Mouse (Mus musculus) mesoderm, embryonic 11.5 days (tissue): Measurements from ENCODE around the gene 4930438A08Rik.
"Not testable (repeated sequence)": the region's sequence is repeated elsewhere in the genome, so short reads cannot be mapped to it uniquely, and the experiment has no call there.

Experiments used
- DNase-seq: peaks from one replicate; pipeline ENCODE4 v3.0.0-alpha.2; 2012; ENCODE audit warnings: low read depth, low spot score

Gene 4930438A08Rik

DNA sequence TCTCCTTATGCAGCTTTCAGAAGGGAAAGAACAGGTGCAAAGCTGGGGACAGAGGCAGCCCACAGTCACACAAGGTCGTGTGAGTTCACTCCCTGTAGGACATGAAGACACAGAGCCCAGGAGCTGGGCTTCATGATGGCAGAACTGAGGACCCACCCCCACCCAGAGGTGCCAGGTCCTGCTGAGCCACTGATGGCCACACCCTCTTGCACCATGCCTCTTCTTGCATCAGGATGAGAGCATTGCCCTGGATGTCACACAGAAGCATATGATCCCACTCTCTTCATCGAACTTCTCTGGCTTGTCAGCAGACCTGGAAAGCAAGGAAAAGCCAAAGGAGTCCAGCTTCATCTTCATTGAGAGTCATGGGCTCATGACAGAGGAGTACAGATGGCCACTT lies at the start of gene 4930438A08Rik:
Gene 4930438A08Rik, plus strand, starts transcription at position 228 of the 400 bp plus-strand sequence.
- no peak for DNase-seq

DNA sequence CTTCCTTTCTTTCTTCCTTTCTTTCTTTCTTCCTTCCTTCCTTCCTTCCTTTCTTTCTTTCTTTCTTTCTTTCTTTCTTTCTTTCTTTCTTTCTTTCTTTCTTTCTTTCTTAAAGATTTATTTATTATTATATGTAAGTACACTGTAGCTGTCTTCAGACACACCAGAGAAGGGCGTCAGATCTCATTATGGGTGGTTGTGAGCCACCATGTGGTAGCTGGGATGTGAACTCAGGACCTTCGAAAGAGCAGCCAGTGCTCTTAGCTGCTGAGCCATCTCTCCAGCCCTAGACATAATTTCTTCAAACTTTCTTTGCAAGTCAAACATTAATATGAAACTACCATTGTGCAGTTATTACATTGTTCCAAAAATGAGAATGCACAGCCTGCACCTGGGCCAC lies 49.7 kb upstream of the 4930438A08Rik start:
- not testable (repeated sequence) for DNase-seq

DNA sequence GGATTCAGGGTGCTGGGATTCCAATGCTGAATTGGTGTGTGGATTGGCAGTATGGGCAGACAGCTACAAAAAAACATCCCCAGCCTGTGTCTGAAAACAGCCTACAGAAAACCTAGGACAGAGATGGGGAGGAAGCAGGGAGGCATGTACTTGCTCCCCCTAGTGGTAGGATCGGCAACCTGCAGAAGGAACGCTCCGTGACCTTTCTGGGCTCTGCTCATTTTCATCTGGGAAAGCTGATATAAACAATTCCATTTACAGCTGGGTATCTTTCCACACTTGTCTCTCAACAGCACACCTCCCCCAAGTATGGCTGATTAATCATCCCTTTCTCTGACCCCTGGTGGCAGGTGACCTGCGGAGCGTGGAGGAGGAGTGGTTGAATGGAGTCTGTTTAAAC lies 48.9 kb upstream of the 4930438A08Rik start:
- DNase-seq, result peak; percentile 85

DNA sequence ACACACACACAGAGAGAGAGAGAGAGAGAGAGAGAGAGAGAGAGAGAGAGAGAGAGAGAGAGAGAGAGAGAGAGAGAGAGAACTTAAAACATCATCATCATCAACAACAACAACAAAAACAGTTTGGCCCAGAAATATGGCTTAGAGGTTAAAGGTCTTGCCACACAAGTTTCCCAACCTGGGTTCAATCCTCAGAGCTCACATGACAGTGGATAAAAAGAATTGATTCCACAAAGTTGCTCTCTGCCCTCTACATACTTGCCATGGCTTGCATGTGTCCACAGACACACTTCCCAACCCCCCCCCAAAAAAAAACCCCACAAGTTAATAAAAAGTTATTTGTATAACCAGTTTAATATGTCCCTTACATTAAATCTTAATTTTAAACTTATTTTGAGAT lies 48.2 kb upstream of the 4930438A08Rik start:
- DNase-seq, result no peak

DNA sequence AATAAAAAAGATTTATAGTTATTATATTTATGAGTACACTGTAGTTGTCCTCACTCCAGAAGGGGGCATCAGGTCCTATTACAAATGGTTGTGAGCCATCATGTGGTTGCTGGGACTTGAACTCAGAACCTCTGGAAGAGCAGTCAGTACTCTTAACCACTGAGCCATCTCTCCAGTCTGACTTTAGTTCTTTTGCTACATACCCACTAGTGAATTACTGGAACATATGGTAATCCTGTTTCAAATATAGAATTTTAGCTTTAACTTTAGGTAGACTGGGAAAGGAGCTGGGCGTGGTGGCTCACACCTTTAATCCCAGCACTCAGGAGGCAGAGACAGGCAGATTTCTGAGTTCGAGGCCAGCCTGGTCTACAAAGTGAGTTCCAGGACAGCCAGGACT lies 46.6 kb upstream of the 4930438A08Rik start:
- DNase-seq, result not testable (repeated sequence)

DNA sequence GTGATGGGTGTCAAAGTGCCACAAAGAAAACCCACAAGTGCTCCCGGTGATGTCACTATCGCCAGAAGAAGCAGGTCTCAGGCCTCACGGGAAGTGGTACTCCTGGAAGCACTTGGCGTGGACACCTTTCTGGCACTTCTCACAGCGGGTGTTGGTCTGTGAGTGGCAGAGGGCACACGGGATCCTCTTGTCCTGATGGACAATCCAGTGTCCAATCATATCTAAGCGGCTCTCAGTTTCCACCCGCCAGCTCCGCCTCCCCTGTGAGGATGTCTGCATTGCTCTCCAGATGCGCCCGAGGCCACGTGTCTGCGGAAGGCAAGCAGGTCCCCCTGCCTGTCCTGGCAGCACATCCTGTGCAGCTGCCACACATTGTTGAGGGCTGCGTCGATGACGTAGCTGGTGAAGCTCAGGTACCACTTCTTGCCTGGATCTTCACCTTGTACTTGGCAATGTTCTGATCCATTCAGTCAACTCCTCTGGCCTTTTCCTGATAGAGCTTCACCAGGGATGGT lies 44.1 kb upstream of the 4930438A08Rik start:
- no peak for DNase-seq

DNA sequence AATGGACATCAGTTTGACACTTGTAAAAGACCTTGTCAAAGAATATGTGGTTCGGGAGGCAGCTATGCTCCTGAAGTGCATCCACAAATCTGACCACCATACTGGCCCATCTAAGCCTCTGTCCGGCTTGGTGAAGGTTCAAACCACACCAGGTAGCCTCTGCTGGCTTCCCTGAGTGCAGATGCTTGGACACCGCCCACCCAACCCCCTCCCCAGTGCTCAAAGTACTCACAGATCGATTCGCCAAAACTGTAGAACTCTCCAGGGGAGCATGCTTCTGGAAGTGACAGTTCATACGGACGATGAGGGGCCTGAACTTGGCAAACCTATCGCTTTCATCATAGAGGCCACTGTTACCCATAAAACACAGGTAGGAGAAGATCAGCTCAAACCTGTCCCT lies 43.4 kb upstream of the 4930438A08Rik start:
- no peak for DNase-seq

DNA sequence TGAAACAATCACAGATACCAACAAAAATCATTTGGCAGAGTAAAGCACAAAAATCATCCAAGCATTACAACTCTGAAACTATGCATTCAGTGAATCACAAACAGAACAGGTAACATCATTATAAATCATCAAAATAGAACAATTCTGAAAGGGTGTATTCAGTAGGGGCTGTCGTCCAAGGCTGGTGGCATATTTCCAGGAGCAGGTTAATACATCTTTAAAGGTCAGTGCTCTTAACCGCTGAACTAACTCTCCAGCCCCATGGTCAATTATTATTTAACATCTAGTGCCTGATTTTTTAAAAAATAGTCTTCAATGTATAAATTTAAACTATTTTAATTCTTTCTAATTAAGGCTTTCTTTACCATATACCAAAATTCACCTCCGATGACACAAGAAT lies 40.0 kb upstream of the 4930438A08Rik start:
- DNase-seq, result not testable (repeated sequence)

DNA sequence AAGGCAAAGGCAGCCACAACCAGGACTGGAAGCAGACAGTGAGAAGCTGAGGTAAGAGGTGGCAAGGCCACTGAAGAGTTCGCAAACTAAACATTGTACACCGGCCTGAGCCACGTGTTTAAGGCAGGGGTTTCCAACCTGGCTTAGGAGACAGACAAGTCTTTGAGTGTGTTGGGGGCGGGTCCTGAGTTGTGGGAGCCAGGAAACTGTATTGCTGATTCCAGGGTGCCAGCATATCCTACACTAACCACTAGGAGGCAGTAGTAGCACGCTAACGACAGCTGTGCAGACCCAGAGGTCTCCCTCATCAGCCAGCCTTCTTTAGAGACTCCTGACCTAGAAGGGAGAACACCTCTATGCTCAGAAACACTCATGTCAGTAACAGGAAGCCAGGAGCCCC lies 39.4 kb upstream of the 4930438A08Rik start:
- DNase-seq, result peak; percentile 56

DNA sequence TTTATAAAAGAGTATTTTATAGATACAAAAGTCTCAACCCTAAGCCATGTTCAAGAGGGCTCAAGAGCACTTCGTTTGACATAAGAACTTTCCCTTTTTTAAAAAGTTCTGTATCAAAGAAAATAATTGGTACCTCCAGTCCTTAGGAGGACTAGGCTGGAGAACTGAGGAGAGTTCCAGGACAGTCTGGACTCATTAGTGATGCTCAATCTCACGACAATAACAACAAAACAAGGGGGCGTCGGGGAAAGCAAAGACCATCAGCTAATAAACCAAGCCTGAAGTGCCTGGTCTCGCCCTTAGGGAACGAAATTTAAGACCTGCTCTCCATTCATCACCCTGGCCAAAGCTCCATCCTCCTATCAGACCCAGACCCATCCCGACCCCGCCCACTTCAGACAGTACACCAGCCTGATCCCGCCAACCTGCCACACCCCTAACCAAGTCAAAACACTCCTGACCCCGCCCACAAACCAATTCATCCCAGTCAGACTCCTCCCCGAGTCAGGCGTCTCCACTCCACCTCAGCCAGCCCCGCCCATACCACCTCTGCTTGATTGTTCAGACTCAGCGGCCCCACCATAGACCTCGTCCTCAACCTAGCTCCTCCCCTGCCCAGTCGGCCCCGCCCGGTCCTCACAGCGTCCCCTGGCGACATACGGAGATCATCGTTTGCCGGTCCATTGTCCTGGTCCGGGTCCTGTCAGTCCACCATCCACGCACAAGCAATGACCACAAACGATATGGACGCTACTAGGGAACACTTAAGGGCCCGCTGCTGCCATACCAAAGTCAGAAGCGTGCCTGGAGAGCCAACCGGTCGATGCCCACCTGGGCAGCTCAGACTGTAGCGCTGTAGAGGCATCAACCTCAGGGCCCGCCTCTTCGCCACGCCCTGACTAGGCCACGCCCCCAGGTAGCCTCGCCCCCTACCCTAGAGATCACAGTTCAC lies 35.5 kb upstream of the 4930438A08Rik start:
- DNase-seq, result peak; percentile 69

DNA sequence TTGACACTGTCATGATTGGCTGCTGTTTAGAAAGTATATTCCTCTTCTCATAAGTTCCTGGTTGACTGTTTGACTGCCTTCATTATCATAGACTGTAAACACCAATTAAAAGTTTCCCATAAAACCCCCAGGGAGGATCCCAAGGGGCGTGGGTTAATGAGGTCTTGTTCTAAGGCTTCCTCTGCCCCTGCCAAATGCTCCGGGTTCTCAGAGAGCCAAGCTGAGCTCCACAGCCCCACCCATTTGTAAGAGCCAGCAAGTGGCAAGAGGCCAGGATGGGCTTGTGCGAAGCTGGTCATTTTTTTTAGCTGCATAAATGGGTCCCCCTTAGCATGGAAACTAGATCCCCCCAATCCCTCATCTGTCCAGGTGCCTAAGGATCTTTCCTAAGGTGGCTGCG lies 27.3 kb upstream of the 4930438A08Rik start:
- peak; percentile 4 for DNase-seq

DNA sequence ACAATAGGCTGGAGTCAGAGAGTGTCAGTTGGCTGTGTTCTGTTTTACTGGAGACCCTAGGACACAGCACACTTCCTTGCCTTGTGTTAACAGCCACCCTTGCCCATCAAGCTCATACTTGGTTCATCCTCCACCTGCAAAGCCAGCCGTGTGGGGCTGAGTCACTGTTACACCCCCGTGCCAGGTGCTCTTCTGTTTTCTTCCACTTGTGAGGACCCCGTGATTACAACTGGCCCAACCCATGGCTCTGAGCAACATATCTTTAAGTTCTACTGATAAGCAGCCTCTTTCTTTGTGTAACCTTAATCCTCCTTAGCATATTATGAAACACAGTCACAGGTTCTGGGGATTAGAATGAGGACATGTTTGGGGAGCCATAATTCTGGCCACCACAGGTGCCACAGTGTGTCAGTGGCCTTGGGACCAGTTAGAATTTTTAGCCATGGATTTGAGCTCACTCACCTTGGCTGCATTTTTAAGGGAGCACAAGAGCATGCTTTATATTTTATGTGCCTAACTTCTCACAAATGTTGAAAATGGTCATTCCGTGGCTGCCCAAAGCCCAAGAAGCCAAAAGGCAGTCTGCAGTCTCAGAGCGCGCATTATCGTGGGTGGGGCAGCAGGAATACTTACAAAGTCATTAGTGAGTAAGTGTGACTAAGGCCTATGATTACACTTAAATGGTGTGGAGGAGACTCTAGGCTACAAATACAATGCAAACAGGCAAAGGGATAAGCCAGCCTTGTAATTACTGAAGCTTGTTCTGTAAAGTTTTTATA lies 25.2 kb upstream of the 4930438A08Rik start:
- no peak for DNase-seq

DNA sequence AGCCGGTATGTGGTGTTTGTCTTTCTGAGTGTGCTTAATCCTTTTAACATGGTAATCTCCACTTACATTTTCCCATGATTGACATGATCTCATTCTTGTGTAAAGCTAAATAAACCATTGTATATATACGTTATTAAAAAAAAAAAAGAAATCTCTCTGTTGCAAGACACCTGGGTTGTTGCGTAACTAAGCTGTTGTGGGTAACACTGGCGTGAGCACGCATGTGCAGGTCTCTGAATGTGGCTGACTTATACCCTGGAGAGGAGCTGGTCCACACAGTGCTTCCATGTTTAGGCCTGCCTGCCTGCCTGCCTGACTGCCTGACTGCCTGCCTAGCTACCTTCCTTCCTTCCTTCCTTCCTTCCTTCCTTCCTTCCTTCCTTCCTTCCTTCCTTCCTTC lies 24.0 kb upstream of the 4930438A08Rik start:
- no peak for DNase-seq

DNA sequence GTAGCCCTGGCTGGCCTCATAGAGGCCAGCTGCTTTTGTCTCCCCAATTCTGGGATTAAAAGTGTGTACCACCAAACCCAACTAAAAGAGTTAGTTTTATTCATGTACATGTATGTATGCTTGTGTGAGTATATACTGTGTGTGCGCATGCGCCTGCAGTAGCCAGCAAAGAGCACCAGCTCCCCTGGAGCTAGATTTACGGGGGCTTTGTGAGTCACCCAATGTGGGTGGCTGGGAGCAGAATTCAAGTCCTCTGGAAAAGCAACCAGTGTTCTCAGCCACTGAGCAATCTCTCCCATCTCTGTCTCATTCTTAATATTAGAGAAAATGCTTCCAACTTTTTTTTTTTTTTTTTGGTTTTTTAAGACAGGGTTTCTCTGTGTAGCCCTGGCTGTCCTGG lies 20.2 kb upstream of the 4930438A08Rik start:
- no peak for DNase-seq

DNA sequence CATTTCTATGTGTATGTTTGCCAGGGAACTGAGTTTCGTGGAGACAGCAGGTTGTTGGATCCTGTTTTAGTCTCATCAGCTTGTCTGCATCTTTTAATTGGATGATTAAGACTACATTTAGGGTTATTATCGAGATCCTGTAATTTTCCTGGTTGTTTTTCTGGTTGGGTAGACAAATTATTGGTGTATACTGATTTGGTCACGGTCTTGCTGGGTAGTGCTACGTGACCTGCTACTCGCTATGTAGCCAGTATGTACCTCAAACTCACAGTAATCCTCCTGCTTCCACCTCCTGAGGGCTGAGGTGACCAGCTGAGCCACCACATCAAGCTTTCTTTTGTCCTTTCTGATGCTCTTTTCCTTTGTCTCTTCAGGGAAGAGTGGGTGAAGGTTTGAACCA lies 16.8 kb upstream of the 4930438A08Rik start:
- DNase-seq, result no peak

DNA sequence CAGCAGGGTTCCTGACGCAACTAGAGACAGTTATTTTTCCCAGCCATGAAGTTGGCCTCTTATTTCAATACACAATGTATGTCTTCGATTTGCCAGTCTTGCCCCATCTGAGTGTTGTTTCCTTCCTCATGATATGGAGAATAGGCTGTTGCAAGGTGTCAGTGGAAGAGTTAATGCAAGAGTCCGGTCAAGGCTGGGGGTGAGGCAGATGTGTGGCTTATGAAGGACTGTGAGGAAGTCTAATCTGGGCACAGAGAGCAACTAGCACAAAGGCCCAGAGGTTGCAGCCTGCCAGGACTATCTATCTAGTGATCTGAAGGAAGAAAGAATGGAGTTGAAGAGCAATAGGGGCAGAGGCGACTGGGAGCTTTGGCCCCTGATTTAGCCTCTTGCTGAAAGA lies 14.4 kb upstream of the 4930438A08Rik start:
- no peak for DNase-seq

DNA sequence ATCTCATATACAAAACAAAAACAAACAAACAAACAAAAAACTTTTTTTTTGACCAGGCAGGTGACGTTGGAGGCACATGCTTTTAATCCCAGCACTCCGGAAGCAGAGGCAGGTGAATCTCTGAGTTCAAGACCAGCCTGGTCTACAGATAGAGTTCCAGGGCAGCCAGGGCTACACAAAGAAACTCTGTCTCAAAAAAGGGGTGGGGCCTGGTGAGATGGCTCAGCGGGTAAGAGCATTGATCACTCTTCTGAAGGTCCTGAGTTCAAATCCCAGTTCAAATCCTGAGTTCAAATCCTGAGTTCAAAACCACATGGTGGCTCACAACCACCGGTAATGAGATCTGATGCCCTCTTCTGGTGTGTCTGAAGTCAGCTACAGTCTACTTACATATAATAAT lies 12.8 kb upstream of the 4930438A08Rik start:
- DNase-seq, result no peak

DNA sequence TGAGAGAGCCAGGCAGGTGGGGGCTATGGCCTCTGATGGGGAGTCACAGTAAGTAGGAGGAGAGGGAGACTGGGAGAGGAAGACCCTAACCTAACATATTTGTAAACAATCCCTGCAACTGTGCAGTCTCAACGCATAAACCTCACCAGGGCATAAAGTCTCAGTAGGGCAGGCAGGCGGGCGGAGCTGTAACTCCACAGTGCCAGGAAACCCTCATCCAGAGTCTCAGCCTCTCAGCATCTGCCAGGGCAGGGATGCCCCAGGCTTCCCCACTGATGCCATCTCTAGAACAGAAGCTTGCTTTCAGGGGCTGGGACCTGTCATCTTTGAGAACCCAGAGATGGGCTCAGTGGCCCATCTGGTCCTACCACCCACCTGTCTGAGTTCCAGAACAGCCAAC lies 12.3 kb upstream of the 4930438A08Rik start:
- DNase-seq, result no peak

DNA sequence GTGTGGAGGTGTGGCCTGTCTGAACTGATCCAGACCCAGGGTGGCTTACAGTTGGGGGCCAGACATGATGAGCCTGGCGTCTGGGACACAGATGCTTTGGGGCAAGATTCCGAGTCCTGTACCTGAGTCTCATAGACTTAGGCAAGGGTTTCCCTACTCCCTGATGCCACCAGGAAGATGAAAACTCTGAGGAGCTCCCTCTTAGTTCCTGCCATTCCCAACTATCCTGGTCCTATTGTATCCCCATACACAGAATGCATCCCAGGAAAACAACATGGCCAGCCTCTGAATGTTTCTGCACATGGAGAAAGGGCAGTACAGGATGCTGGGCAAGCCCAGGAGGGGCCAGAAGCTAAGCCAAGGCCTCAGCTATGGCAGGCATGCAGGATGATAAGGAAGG lies 11.1 kb upstream of the 4930438A08Rik start:
- no peak for DNase-seq

DNA sequence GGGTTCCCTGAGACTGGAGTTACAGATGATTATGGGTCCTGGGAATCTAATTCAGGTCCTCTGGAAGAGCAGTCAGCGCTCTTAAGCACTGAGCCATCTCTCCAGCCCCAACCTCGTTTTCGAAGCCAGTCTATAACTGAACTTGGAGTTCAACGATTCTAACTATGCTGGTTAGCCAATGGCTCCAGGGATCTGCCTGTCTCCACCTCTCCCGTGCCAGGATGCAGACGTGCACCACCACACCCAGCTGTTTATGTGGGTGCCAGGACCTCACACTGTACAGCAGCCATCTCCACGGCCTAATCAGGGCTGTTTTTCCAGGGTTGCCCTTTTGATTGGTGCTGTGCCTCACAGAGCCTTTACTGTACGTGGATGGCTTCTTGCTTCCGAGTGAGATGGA lies 10.1 kb upstream of the 4930438A08Rik start:
- no peak for DNase-seq

DNA sequence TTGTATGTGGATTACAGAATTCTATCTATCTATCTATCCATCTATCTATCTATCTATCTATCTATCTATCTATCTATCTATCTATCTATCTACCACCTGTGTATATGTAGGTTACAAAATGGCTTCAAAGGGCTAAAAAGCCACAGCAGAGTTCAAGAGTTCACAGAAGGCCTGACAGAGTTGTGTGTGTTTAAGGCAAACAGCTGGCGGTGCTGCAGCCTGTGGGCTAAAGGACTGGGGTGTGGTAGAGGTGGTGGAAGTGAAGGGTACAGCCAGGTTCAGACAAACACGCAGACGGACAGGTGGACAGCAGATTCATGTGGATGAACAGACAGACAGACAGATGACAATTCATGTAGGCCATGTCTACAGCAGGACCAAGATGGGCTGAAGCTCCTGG lies 6.3 kb upstream of the 4930438A08Rik start:
- no peak for DNase-seq

DNA sequence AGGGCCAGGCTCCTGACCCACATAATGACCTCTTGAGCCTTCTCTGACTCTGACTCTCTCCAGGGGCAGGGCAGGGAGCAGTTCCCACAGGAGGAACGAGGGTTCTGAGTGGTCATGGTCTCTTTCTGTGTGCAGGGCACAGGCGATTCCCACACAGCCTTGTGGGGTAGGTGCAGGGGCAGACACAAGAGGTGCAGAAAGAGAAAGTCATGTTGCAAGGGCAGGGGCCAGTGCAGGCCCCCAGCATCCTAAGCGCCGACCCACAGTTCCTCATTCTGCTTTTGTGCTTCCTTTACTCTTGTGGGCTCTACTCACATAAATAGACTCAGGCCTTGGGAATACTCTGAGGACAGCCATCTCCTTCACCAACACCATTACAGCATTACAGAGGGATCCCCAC lies 1.2 kb downstream of the 4930438A08Rik start:
- no peak for DNase-seq
